Mouse (Mus musculus): ENCODE measurements around the gene Irf7.

DNA sequence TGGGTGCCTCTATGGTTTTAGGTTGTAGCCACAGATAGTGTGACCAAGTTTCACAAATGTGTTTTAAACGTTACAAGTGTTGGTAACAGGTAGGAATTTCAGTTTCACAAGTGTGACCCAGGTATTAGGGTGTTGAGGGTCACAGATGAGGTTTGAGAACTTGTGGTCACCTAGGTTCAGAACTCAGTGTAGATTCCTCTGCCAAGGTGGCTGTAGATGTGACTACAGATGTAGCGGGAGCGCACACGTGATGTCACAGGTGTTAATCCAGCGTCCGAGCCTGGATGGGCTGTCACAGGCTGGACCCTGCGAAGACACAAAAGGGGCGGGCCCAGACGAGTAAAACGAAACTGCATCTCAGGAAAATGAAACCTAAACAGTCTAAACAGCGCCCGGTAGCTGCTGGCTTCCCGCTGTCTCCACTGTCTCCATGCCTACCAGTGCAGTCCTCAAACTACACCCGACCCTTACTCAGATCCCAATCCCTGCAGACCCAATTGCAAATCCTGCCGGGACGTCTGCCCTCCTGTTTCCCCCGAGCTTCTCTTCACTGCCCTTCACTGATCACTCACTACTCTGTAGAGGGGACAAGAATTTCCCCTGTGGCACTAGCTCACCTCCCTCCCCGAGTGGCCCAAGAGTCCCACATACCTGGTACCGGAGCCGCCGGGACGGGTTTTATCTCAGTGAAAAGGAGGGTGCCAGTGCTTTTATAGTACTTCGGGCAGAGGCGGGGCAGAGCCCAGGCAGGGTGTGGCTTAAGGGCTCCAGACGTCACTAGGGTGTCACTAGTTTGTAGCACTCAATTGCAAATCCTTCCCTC lies at the start of gene Irf7:
- TF ChIP-seq CTCF (IDR thresholded peaks at IDR 0.05; ENCODE audit: control insufficient read depth, insufficient read depth, insufficient read length) (no peak), MYOD1 (IDR thresholded peaks at IDR 0.05; ENCODE audit: control insufficient read depth, insufficient read length, low read depth) (no peak), USF1 (IDR thresholded peaks at IDR 0.05; ENCODE audit: low read depth) (no peak), MYOG (IDR thresholded peaks at IDR 0.05; ENCODE audit: control insufficient read depth, extremely low read depth, insufficient read length) (no peak), FOSL1 (IDR thresholded peaks at IDR 0.05; ENCODE audit: insufficient read depth, low read length, poor library complexity, severe bottlenecking) (no peak), MAX (IDR thresholded peaks at IDR 0.05) (no peak), CEBPB (IDR thresholded peaks at IDR 0.05; ENCODE audit: low read depth) (no peak)
